Mouse (Mus musculus): ENCODE results near the gene Cops2.

DNA sequence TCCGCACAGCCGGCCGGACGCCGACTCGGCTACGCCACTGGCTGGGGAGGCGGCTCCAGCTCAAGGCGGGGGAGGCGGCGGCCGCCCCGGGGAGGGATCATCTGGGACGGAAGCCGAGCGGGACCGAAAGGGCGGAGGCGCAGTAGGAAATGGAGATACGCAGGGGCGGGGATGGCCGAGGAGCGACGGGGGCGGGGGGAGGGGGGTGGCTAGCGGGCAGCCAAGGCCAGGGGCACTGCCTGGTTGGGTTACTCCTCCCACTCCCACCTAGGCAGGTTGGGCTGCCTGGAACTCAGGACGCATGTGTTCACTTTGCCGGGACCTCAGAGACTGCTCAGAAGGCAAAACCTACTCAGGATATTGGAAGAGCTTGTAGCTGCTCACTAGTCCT, 76.2 kb downstream of the Cops2 start, which contains the start of gene Secisbp2l:
- no peak for TF ChIP-seq CTCF (IDR thresholded peaks at IDR 0.05; ENCODE audit: borderline replicate concordance, extremely low read depth, insufficient read depth, insufficient read length)
- TF ChIP-seq POLR2A (IDR thresholded peaks at IDR 0.05; ENCODE audit: borderline replicate concordance, extremely low read depth, insufficient read depth, insufficient read length, poor library complexity, severe bottlenecking) = peak; percentile 80; the same call in 1 of the 2 replicates

Measured in brain, embryonic 14.5 days (tissue).